Mouse (Mus musculus): ENCODE data around the gene Pcdh18. TPM values are rescaled to one million over a fixed set of nuclear protein-coding genes. Genes with fewer than 3 reads are reported as not detected.

The Pcdh18 gene
- polyA plus RNA-seq, 1 experiment, result 5.7 TPM

DNA sequence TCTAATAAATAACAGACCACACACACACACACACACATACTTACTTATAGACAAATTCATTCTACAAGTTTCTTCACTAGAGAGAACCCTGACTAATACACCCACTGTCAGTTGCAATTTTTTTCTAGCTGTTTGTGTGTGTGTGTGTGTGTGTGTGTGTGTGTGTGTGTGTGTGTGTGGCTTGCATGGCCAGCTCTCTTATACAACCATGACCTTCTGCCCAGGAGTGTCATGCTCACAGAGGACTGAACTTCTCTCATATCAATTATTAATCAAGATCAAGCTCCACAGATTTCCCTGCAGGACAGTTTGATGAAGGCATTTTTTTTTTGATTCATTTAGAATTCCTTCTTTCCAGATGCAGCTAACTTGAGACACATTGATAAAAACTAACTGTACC is 18.6 kb downstream of the Pcdh18 start:
- TF ChIP-seq CTCF (conservative IDR thresholded peaks at IDR 0.05; ENCODE audit: insufficient read depth, insufficient read length, low read depth, low read length), result no peak
- TF ChIP-seq POLR2A (IDR thresholded peaks at IDR 0.05; ENCODE audit: low read depth, low read length), result no peak

DNA sequence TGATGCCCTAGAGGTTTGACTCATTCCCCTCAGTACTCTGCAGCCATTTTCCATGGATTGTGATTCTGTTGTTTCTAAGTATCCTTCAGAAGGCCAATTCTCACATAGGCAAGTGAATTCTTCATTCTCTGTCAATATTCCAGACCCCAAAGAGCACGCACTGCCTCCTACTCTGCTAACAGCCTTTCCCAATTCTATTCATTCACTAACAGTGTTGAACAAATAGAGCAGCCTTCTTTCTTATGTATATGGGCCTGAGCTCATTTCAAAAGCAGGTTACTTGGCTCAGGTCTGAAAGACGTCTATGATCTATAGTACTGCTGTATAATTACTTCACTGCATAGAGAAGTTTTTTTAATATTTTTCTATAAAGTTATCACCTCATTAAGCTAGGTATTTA is 50.6 kb downstream of the Pcdh18 start:
- Histone ChIP-seq H3K4me3 (ENCODE audit: insufficient read depth, low read depth, low read length) (no peak overlapping the region), H3K36me3 (ENCODE audit: control insufficient read depth, insufficient read depth, low read length) (no peaks in the 10 kb centered on the region), H3K27me3 (replicated peaks; ENCODE audit: control insufficient read depth, insufficient read depth, low read length) (no peaks in the 10 kb centered on the region), H3K4me1 (ENCODE audit: control insufficient read depth, insufficient read depth, low read length) (no peaks in the 10 kb centered on the region), H3K27ac (ENCODE audit: insufficient read depth, low read depth, low read length) (no peak overlapping the region)
- TF ChIP-seq CTCF (conservative IDR thresholded peaks at IDR 0.05; ENCODE audit: insufficient read depth, insufficient read length, low read depth, low read length) (no peak), POLR2A (IDR thresholded peaks at IDR 0.05; ENCODE audit: low read depth, low read length) (no peak)
- no peak for DNase-seq
- 76% methylated on average over 2 of the region's 2 CpGs for WGBS

More for the DNA sequence above, 18.6 kb downstream of the Pcdh18 start:
- H3K36me3 ChIP-seq (ENCODE audit: control insufficient read depth, insufficient read depth, low read length), result no peaks in the 10 kb centered on the region
- no peaks in the 10 kb centered on the region for H3K4me1 ChIP-seq (ENCODE audit: control insufficient read depth, insufficient read depth, low read length)
- no peak overlapping the region for H3K4me3 ChIP-seq (ENCODE audit: insufficient read depth, low read depth, low read length)
- no peaks in the 10 kb centered on the region for H3K27me3 ChIP-seq (replicated peaks; ENCODE audit: control insufficient read depth, insufficient read depth, low read length)
- no peak overlapping the region for H3K27ac ChIP-seq (ENCODE audit: insufficient read depth, low read depth, low read length)
- peak; percentile 70 for DNase-seq

DNA sequence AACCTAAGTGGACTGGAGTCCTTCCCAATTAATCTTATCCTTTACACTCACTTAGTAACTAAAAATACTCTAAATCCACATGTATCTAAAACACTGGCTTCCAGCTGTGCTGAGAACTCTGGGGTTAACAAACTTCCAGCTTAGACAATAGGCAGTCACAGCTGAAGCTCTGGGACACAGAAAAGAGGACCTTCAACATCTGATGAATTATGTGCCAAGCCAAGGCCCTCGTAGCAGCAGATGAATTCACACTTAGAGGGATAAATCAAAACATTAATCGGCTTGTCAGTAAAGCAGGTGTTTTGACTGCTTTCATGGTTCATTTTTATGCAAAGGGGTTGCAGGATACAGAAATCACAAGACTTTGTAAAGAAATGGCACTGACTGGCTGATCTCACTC is 57.2 kb downstream of the Pcdh18 start:
- H3K4me3 ChIP-seq (ENCODE audit: insufficient read depth, low read depth, low read length), result no peak overlapping the region
- 48% methylated on average over 2 of the region's 2 CpGs for WGBS
- no peaks in the 10 kb centered on the region for H3K4me1 ChIP-seq (ENCODE audit: control insufficient read depth, insufficient read depth, low read length)
- TF ChIP-seq CTCF (conservative IDR thresholded peaks at IDR 0.05; ENCODE audit: insufficient read depth, insufficient read length, low read depth, low read length), result no peak
- TF ChIP-seq POLR2A (IDR thresholded peaks at IDR 0.05; ENCODE audit: low read depth, low read length), result no peak
- no peak overlapping the region for H3K27ac ChIP-seq (ENCODE audit: insufficient read depth, low read depth, low read length)
- no peak for DNase-seq
- H3K27me3 ChIP-seq (replicated peaks; ENCODE audit: control insufficient read depth, insufficient read depth, low read length), result no peaks in the 10 kb centered on the region
- H3K36me3 ChIP-seq (ENCODE audit: control insufficient read depth, insufficient read depth, low read length), result no peaks in the 10 kb centered on the region

Measured in kidney, adult 2 months (tissue).